8 mouse cellular contexts compared by ENCODE assay signal in the genomic region with DNA sequence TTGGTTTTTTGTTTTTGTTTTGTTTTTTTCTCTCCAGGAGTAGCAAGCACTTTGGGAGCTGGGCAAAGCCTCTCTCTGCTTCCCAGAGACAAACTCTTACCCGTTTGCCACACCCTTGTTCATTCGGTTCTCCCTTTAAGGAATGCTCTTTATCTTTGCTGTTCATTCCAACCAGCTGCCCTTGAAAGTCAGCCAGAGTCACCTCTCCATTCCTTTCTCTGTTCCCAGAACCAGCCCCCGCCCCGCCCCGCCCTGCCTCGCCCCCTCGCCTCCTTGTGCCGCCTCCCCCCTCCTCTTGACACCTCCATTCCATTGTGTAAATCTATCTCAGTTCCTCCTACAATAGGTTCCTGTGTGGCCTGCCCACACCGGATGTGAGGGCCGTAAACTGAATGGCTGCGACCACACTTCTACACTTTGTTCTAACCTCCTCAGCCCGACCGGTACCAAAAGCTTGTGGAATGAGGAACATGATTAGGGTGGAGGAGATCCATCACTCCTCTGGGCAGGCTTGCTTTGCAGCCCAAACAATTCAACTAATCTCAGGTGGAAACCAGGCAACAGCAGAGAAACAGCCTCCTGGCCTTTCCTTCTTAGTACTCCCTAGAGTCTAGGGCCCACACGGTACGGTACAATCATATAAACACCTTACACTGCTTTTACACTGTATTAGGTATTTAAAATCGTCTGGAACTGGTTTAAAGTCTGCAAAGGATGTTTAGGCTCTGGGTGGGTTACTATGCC. TPM values are rescaled to one million over a fixed set of nuclear protein-coding genes. Genes with fewer than 3 reads are reported as not detected.
DNase-seq lines count a peak whose midpoint lies in the region; ATAC-seq and TF ChIP-seq lines count a peak whose summit lies in the region.

No protein-coding gene starts in this region.

- DNase-seq in thymus, adult 2 months: peak; percentile 9
- no peak for DNase-seq in thymus, postnatal 10 days (ENCODE audit: low spot score in 2 of 2)
- DNase-seq in heart, postnatal 0 days (ENCODE audit: low spot score): peak; percentile 87
- DNase-seq in lung, adult 2 months: peak; percentile 59
- DNase-seq in testis, postnatal 10 days (ENCODE audit: low spot score): peak; percentile 48
- no peak for DNase-seq in right cerebral cortex, postnatal 10 days (ENCODE audit: low spot score in 2 of 2)
- DNase-seq in layer of hippocampus, adult 11-12 months (ENCODE audit: low spot score): no peak
- no peak for DNase-seq in midbrain, embryonic 14.5 days

- WGBS in thymus, adult 2 months: 6% methylated on average over 16 of the region's 16 CpGs
- 11% methylated on average over 16 of the region's 16 CpGs for WGBS in heart, postnatal 0 days
- WGBS in lung, adult 2 months: 10% methylated on average over 16 of the region's 16 CpGs
- WGBS in midbrain, embryonic 14.5 days: 33% methylated on average over 15 of the region's 16 CpGs

- no peak for TF ChIP-seq CTCF in thymus, adult 2 months (IDR thresholded peaks at IDR 0.05; ENCODE audit: borderline replicate concordance, control insufficient read depth, extremely low read depth, insufficient read depth, low read length, poor library complexity)
- no peak for TF ChIP-seq CTCF in heart, postnatal 0 days (IDR thresholded peaks at IDR 0.05; ENCODE audit: low read depth)
- no peak for TF ChIP-seq CTCF in lung, adult 2 months (IDR thresholded peaks at IDR 0.05; ENCODE audit: insufficient read depth, low read length)

- H3K9ac ChIP-seq in heart, postnatal 0 days (replicated peaks; ENCODE audit: low read depth, low read length): 0 out of 2 replicates have a peak overlapping the region, but pooled peaks have one; percentile 30
- H3K9ac ChIP-seq in midbrain, embryonic 14.5 days (replicated peaks; ENCODE audit: low read length): no peak overlapping the region

- no peak overlapping the region for H3K4me3 ChIP-seq in thymus, adult 2 months (ENCODE audit: control insufficient read depth, insufficient read depth, low read length)
- no peak overlapping the region for H3K4me3 ChIP-seq in heart, postnatal 0 days (ENCODE audit: low read depth, low read length)
- H3K4me3 ChIP-seq in lung, adult 2 months (replicated peaks; ENCODE audit: extremely low read depth, low read depth, low read length): no peak overlapping the region
- no peak overlapping the region for H3K4me3 ChIP-seq in midbrain, embryonic 14.5 days (replicated peaks; ENCODE audit: low read depth, low read length)

- ATAC-seq in heart, postnatal 0 days (ENCODE audit: insufficient read depth, low read depth): peak; percentile 90
- ATAC-seq in midbrain, embryonic 14.5 days (ENCODE audit: low FRiP score, low TSS enrichment): no peak

- TF ChIP-seq EP300 in heart, postnatal 0 days (IDR thresholded peaks at IDR 0.05; ENCODE audit: low read depth): peak; percentile 56; the same call in 1 of the 2 replicates

- H3K4me1 ChIP-seq in thymus, adult 2 months (replicated peaks; ENCODE audit: control insufficient read depth, insufficient read depth, low read length): peaks cover 3% of the 10 kb centered on the region; the same call in 1 of the 2 replicates
- H3K4me1 ChIP-seq in heart, postnatal 0 days (ENCODE audit: control insufficient read depth, insufficient read depth): peaks cover 16% of the 10 kb centered on the region
- H3K4me1 ChIP-seq in lung, adult 2 months (ENCODE audit: control insufficient read depth, insufficient read depth, low read length): peaks cover 5% of the 10 kb centered on the region
- no peaks in the 10 kb centered on the region for H3K4me1 ChIP-seq in midbrain, embryonic 14.5 days (ENCODE audit: control insufficient read depth, insufficient read depth, low read length)

- H3K27ac ChIP-seq in thymus, adult 2 months (ENCODE audit: control insufficient read depth, insufficient read depth, low read length): no peak overlapping the region
- H3K27ac ChIP-seq in heart, postnatal 0 days (ENCODE audit: low read depth): peak overlapping the region; percentile 87
- no peak overlapping the region for H3K27ac ChIP-seq in midbrain, embryonic 14.5 days (replicated peaks; ENCODE audit: low read depth, low read length)

- no peaks in the 10 kb centered on the region for H3K27me3 ChIP-seq in thymus, adult 2 months (ENCODE audit: control insufficient read depth, insufficient read depth, low read length)
- no peaks in the 10 kb centered on the region for H3K27me3 ChIP-seq in heart, postnatal 0 days (ENCODE audit: control insufficient read depth, insufficient read depth, low read length)
- H3K27me3 ChIP-seq in midbrain, embryonic 14.5 days (ENCODE audit: control insufficient read depth, insufficient read depth, low read length): no peaks in the 10 kb centered on the region

- H3K9me3 ChIP-seq in heart, postnatal 0 days (replicated peaks; ENCODE audit: control insufficient read depth, low read length): no peaks in the 10 kb centered on the region
- H3K9me3 ChIP-seq in midbrain, embryonic 14.5 days (ENCODE audit: control insufficient read depth, low read length): no peaks in the 10 kb centered on the region

- no peak for TF ChIP-seq POLR2A in thymus, adult 2 months (IDR thresholded peaks at IDR 0.05; ENCODE audit: control insufficient read depth, extremely low read depth, insufficient read depth, low read length, poor library complexity)
- no peak for TF ChIP-seq POLR2A in lung, adult 2 months (IDR thresholded peaks at IDR 0.05; ENCODE audit: borderline replicate concordance, extremely low read depth, low read depth, low read length)

- peak overlapping the region; percentile 14 for H3K4me2 ChIP-seq in heart, postnatal 0 days (ENCODE audit: low read depth, low read length)
- no peak overlapping the region for H3K4me2 ChIP-seq in midbrain, embryonic 14.5 days (ENCODE audit: low read length)

- H3K36me3 ChIP-seq in thymus, adult 2 months (ENCODE audit: control insufficient read depth, insufficient read depth, low read length): no peaks in the 10 kb centered on the region
- no peaks in the 10 kb centered on the region for H3K36me3 ChIP-seq in heart, postnatal 0 days (replicated peaks; ENCODE audit: control insufficient read depth, insufficient read depth, low read length)
- no peaks in the 10 kb centered on the region for H3K36me3 ChIP-seq in midbrain, embryonic 14.5 days (ENCODE audit: control insufficient read depth, insufficient read depth, low read length)

RNA-seq across cellular contexts. Expression of a gene that starts 9.5 kb away (rescaled TPM):
- polyA plus RNA-seq in thymus, adult 2 months (2012; rRNA removed): 1.2 TPM in 2 replicates
- total RNA-seq in heart, postnatal 0 days (2014; rRNA removed; ENCODE audit: low replicate concordance): 12.9 and 15.5 TPM in 2 replicates
- polyA plus RNA-seq in heart, postnatal 0 days (2015; fragmentation: Nextera tagmentation; extraction: Ambion mirVana): 2.8 and 3.1 TPM in 2 replicates
- 12.5 and 17.5 TPM in 2 replicates for polyA plus RNA-seq in lung, adult 2 months (2012; rRNA removed)
- 3.9 and 5.3 TPM in 2 replicates for polyA plus RNA-seq in midbrain, embryonic 14.5 days (2014; fragmentation: Nextera tagmentation; extraction: Ambion mirVana)

Comparison
In these comparisons a context has a peak if more than half of its experiments do, and no peak if none do; other contexts are left out.
1. DNase-seq: peak in thymus, adult 2 months (single experiment), heart, postnatal 0 days (single experiment), lung, adult 2 months (single experiment) and testis, postnatal 10 days (single experiment); none in thymus, postnatal 10 days (0 of 2), right cerebral cortex, postnatal 10 days (0 of 2), layer of hippocampus, adult 11-12 months (single experiment) and midbrain, embryonic 14.5 days (single experiment).